Mouse (Mus musculus) midbrain, embryonic 12.5 days (tissue): ENCODE results near the gene Gm47995. TPM values are rescaled to one million over a fixed set of nuclear protein-coding genes. Genes with fewer than 3 reads are reported as not detected.

ENCODE experiments used
- ATAC-seq: fragments of 200-750 bp; cut with Nextera tagmentation; 2 replicates; pipeline ENCODE4 v1.8.0; 2017; ENCODE audit warnings: low read depth, moderate TSS enrichment, moderate library complexity; ENCODE audit not compliant: low FRiP score
- H3K27ac ChIP-seq: fragments of 300-500 bp; sonication (generic); replicated peaks from 2 replicates; pipeline ENCODE4 v1.5.1; 2016; ENCODE audit warnings: mild to moderate bottlenecking
- H3K27me3 ChIP-seq: fragments of 300-500 bp; sonication (generic); 2 replicates; pipeline ENCODE4 v1.6.1; 2016; ENCODE audit warnings: mild to moderate bottlenecking
- H3K36me3 ChIP-seq: fragments of 300-500 bp; sonication (generic); 2 replicates; pipeline ENCODE4 v1.6.1; 2016
- H3K4me1 ChIP-seq: fragments of 300-500 bp; sonication (generic); 2 replicates; pipeline ENCODE4 v1.6.1; 2016
- H3K4me2 ChIP-seq: fragments of 300-500 bp; sonication (generic); replicated peaks from 2 replicates; pipeline ENCODE4 v1.6.1; 2016; ENCODE audit warnings: mild to moderate bottlenecking, moderate library complexity
- H3K4me3 ChIP-seq: fragments of 300-500 bp; sonication (generic); 2 replicates; pipeline ENCODE4 v1.5.1; 2016; ENCODE audit warnings: mild to moderate bottlenecking
- H3K9ac ChIP-seq: fragments of 300-500 bp; sonication (generic); replicated peaks from 2 replicates; pipeline ENCODE4 v1.6.1; 2016; ENCODE audit warnings: mild to moderate bottlenecking, moderate library complexity
- H3K9me3 ChIP-seq: fragments of 300-500 bp; sonication (generic); 2 replicates; pipeline ENCODE4 v1.6.1; 2016; ENCODE audit warnings: mild to moderate bottlenecking
- WGBS: fragments of 180-500 bp; shearing (Covaris S2); methylation state at CpG from one replicate; pipeline ENCODE4 v1.1.7; 2016; 5-methylcytosine and 5-hydroxymethylcytosine counted together
- polyA plus RNA-seq: library from polyadenylated mRNA; unstranded; fragments of >200 nt; fragmentation: Nextera tagmentation; extraction: Ambion mirVana; gene quantifications from 2 replicates; pipeline ENCODE4 v1.2.1, GENCODE M21; 2016

The Gm47995 gene
- polyA plus RNA-seq, 1 experiment from 2014 or later = not detected

DNA sequence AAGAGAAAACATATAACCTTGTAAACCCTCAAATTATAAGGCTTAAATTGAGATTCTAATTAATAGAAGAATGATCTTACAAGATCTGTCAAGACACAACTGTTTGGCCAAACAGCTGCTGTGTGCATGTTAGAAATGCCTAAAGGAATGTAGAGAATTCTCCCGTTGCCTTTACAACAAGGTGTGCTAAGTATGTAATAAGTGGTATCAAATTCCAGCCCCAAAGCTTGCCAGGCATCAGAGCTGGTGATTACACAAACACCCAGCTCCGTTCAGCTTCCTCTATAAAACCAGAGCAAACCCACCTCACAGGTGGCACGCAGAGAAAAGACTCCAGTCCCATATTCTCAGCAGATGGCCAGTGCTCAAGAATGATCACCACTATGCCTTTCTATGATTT is 39.5 kb downstream of the Gm47995 start:
- H3K4me1 ChIP-seq = peaks cover 13% of the 10 kb centered on the region
- no peak overlapping the region for H3K4me3 ChIP-seq
- no peaks in the 10 kb centered on the region for H3K36me3 ChIP-seq
- no peak for ATAC-seq
- H3K9ac ChIP-seq = no peak overlapping the region
- no peaks in the 10 kb centered on the region for H3K27me3 ChIP-seq
- no peaks in the 10 kb centered on the region for H3K9me3 ChIP-seq
- H3K27ac ChIP-seq = no peak overlapping the region
- 91% methylated on average over 3 of the region's 3 CpGs for WGBS
- no peak overlapping the region for H3K4me2 ChIP-seq

DNA sequence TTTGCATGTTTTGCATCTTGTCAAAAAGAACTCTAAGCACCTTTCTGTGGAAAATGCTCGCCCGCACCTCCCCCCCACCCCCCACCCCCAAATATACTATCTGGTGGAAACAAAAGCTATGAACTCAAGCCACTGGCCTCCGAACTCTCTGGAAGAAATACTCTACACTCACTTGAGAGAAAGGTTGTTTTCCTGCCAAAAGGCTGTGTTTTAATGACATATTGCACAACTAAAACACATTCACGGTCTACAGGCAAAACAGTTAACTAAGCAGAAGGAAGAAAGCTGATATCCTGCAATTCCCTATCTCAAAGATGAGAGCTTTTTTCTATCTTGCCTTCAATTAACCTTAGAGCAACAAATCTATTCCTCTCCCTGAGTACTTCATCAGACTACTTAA is 45.1 kb downstream of the Gm47995 start:
- no peaks in the 10 kb centered on the region for H3K27me3 ChIP-seq
- no peak overlapping the region for H3K27ac ChIP-seq
- H3K4me3 ChIP-seq = no peak overlapping the region
- no peaks in the 10 kb centered on the region for H3K36me3 ChIP-seq
- no peak for ATAC-seq
- H3K4me1 ChIP-seq = no peaks in the 10 kb centered on the region
- 86% methylated on average over 4 of the region's 4 CpGs for WGBS
- no peaks in the 10 kb centered on the region for H3K9me3 ChIP-seq
- no peak overlapping the region for H3K9ac ChIP-seq
- no peak overlapping the region for H3K4me2 ChIP-seq

DNA sequence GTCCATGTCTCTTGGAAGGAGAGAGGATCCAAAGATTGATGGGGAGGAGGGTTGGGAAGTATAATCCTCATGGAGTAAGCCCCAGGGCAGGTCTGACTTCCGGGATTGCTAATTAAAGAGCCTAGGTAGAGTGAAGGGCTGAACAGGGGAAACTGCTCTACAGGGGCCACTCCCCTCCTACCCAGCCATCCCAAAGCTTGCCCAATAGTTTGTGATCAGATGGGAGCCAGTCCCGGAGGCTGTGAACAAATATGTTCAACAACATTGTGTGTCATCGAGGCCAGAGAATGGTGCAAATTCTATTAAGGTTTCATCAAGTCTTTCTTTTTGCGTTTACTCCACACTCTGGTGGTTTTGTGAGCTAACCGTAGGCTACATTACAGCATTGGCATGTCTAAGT is 45.8 kb downstream of the Gm47995 start:
- H3K9me3 ChIP-seq = no peaks in the 10 kb centered on the region
- H3K27me3 ChIP-seq = no peaks in the 10 kb centered on the region
- H3K36me3 ChIP-seq = no peaks in the 10 kb centered on the region
- 87% methylated on average over 5 of the region's 5 CpGs for WGBS
- no peak overlapping the region for H3K9ac ChIP-seq
- H3K4me2 ChIP-seq = no peak overlapping the region
- H3K27ac ChIP-seq = no peak overlapping the region
- ATAC-seq = no peak
- no peaks in the 10 kb centered on the region for H3K4me1 ChIP-seq
- H3K4me3 ChIP-seq = no peak overlapping the region

DNA sequence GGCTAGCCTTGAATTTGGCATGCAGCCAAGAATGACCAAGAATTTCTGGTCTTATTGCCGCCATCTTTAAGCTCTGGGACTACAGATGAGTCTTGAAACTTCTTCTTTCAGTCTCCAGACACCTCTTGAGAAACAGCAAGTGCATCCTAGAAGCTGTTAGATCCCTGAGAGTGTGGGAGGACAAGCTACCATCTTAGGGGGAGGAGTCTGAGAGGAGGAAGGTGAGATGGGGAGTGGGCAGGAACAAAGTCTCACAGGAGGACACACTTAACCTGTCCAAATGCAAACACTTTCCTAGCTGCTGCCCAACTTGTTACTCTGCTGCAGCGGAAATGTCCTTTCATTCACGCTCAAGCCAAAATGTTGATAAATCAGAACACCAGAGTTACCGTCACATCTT is 46.5 kb downstream of the Gm47995 start:
- H3K27me3 ChIP-seq = no peaks in the 10 kb centered on the region
- no peak overlapping the region for H3K4me2 ChIP-seq
- no peak overlapping the region for H3K27ac ChIP-seq
- H3K4me3 ChIP-seq = no peak overlapping the region
- WGBS = 96% methylated on average over 4 of the region's 4 CpGs
- H3K4me1 ChIP-seq = no peaks in the 10 kb centered on the region
- no peak overlapping the region for H3K9ac ChIP-seq
- H3K36me3 ChIP-seq = no peaks in the 10 kb centered on the region
- H3K9me3 ChIP-seq = no peaks in the 10 kb centered on the region
- ATAC-seq = no peak

DNA sequence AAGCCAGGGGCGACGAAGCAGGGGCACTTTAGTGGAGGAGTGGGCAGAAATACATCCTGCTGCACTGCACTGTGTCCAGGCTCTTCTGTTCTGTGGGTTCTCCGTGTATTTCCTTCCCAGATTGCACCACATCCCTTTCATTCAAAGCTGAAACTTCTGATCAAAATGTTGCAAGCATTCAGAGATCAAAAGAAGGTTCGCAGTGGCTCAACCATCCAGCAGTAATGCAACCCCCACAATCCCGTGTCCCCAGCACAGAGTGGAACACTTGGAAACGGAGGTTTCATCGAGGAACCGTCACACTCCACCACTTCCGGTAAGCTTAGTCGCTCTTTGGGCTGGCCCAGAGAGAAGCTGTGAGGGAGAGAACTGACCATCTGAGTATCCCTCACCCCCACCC is 46.9 kb downstream of the Gm47995 start:
- no peak overlapping the region for H3K9ac ChIP-seq
- no peaks in the 10 kb centered on the region for H3K4me1 ChIP-seq
- H3K36me3 ChIP-seq = no peaks in the 10 kb centered on the region
- no peak overlapping the region for H3K4me2 ChIP-seq
- no peak for ATAC-seq
- no peak overlapping the region for H3K27ac ChIP-seq
- no peaks in the 10 kb centered on the region for H3K27me3 ChIP-seq
- 87% methylated on average over 10 of the region's 10 CpGs for WGBS
- no peak overlapping the region for H3K4me3 ChIP-seq
- no peaks in the 10 kb centered on the region for H3K9me3 ChIP-seq

DNA sequence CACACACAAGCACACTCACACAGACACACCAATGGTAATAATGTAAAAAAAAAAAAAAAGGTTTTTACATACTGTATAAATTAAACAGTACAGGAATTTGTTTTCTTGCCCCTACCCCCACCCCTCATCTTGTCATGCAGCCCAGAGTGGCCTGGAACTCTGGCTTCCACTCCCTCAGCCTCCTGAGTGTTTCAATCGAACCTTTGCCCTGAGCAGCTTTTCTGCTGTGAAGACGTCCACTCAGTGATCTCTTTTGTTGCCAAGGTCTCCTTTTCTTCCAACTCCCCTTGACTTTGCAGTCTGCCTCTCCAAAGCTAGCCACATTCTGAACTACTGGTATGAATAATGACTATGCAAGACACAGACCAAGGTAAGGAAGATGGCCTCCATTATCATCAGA is 47.6 kb downstream of the Gm47995 start:
- no peak overlapping the region for H3K9ac ChIP-seq
- no peaks in the 10 kb centered on the region for H3K4me1 ChIP-seq
- no peaks in the 10 kb centered on the region for H3K9me3 ChIP-seq
- H3K27ac ChIP-seq = no peak overlapping the region
- no peak overlapping the region for H3K4me3 ChIP-seq
- H3K4me2 ChIP-seq = no peak overlapping the region
- H3K36me3 ChIP-seq = no peaks in the 10 kb centered on the region
- 69% methylated on average over 2 of the region's 2 CpGs for WGBS
- ATAC-seq = 0 out of 2 replicates have a peak, but pooled peaks have one; percentile 34
- H3K27me3 ChIP-seq = no peaks in the 10 kb centered on the region

Other genes starting within 250 kb of the Gm47995 start
- gene Hmcn1, start 205.0 kb upstream of the Gm47995 start, polyA plus RNA-seq = 4.4 and 6.5 TPM in 2 replicates
- 0.97 and 1.1 TPM in 2 replicates for gene Gm47985, start 15.9 kb upstream of the Gm47995 start, polyA plus RNA-seq
- gene Gm8947, start 6.1 kb upstream of the Gm47995 start, polyA plus RNA-seq = not detected in 2 replicates
- gene 3110040M04Rik, start 5.7 kb downstream of the Gm47995 start, polyA plus RNA-seq = not detected in 2 replicates
- gene Gm47996, start 11.7 kb downstream of the Gm47995 start, polyA plus RNA-seq = 0.34 TPM in 1 of 2 replicates, not detected in the other
- 367 and 379 TPM in 2 replicates for gene Ivns1abp, start 146.0 kb downstream of the Gm47995 start, polyA plus RNA-seq
- 28.5 and 32.9 TPM in 2 replicates for gene Swt1, start 230.0 kb downstream of the Gm47995 start, polyA plus RNA-seq
- gene Trmt1l, start 230.1 kb downstream of the Gm47995 start, polyA plus RNA-seq = 66.7 and 68.1 TPM in 2 replicates